Mouse (Mus musculus): ENCODE measurements around the gene Fam229a. TPM values are rescaled to one million over a fixed set of nuclear protein-coding genes. Genes with fewer than 3 reads are reported as not detected.
"Not testable (repeated sequence)": the region's sequence is repeated elsewhere in the genome, so short reads cannot be mapped to it uniquely, and the experiment has no call there.

Fam229a gene
- polyA plus RNA-seq, 1 experiment from 2014 or later, result not detected

DNA sequence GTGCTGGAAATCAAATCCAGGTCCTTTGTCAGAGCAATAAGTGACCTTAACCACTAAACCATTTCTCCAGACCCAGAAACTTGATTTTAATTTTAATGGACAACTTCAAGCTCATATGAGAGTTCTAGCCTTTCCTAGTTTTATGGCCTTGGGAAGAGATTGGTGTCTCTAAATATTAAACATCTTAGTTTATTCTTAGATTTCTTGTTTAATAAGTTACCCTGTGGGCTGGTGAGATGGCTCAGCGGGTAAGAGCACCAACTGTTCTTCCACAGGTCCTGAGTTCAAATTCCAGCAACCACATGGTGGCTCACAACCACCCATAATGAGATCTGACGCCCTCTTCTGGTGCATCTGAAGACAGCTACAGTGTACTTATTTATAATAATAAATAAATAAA, 33.7 kb upstream of the Fam229a start:
- H3K4me3 ChIP-seq (replicated peaks; ENCODE audit: low read depth, low read length); H3K27ac ChIP-seq (replicated peaks; ENCODE audit: low read depth, low read length); H3K27me3 ChIP-seq (ENCODE audit: control insufficient read depth, insufficient read depth, low read length); H3K9me3 ChIP-seq (ENCODE audit: control insufficient read depth, low read length); H3K36me3 ChIP-seq (ENCODE audit: control insufficient read depth, insufficient read depth, low read length); H3K4me2 ChIP-seq (ENCODE audit: low read length); H3K9ac ChIP-seq (replicated peaks; ENCODE audit: low read length); DNase-seq; H3K4me1 ChIP-seq (ENCODE audit: control insufficient read depth, insufficient read depth, low read length); ATAC-seq (ENCODE audit: low FRiP score, low TSS enrichment): not testable (repeated sequence)
- 78% methylated on average over 2 of the region's 2 CpGs for WGBS

DNA sequence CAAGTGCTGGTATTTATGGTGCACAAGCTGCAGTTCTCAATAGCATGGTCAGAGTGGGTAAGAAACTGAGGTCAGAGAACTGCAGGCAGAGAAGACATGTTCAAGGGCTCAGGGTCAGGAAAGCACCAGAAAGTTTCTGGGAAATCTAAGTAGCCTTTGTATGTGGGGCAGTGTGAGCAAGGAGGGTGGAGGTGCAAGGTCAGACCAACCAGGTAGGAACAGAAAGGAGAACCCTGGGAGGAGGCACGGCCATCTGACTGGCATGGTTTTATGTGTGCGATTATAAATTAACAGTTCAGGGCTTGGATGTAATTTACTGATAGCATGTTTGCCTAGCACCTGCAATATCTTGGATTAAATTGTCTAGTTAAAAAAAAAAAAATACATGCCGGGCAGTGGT, 31.3 kb upstream of the Fam229a start:
- DNase-seq, result no peak
- Histone ChIP-seq H3K4me1 (ENCODE audit: control insufficient read depth, insufficient read depth, low read length) (peaks cover 7% of the 10 kb centered on the region), H3K9ac (replicated peaks; ENCODE audit: low read length) (no peak overlapping the region), H3K4me3 (replicated peaks; ENCODE audit: low read depth, low read length) (no peak overlapping the region), H3K36me3 (ENCODE audit: control insufficient read depth, insufficient read depth, low read length) (peaks cover 7% of the 10 kb centered on the region; the same call in 1 of the 2 replicates), H3K4me2 (ENCODE audit: low read length) (no peak overlapping the region), H3K9me3 (ENCODE audit: control insufficient read depth, low read length) (no peaks in the 10 kb centered on the region), H3K27ac (replicated peaks; ENCODE audit: low read depth, low read length) (no peak overlapping the region), H3K27me3 (ENCODE audit: control insufficient read depth, insufficient read depth, low read length) (no peaks in the 10 kb centered on the region)
- WGBS, result 94% methylated on average over 3 of the region's 3 CpGs
- ATAC-seq (ENCODE audit: low FRiP score, low TSS enrichment), result no peak

DNA sequence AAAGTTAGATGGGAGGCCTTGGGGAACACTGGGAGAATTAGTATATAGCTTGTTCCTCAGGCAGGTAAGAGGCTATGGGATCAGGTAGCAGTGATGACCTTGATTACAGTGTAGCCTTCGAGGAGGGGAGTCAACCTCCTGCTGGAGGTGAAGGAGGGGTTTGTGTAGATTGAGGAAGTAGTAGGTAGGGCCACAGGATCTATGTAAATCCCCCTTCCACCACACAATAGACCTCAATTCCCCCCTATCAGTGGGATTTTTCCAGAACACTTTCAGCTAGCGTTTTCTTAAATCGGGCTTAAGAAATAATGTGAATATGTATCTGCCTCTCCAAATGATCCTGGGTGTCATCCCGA, 30.2 kb upstream of the Fam229a start:
- Histone ChIP-seq H3K27me3 (ENCODE audit: control insufficient read depth, insufficient read depth, low read length) (no peaks in the 10 kb centered on the region), H3K4me3 (replicated peaks; ENCODE audit: low read depth, low read length) (peak overlapping the region; percentile 43), H3K9me3 (ENCODE audit: control insufficient read depth, low read length) (no peaks in the 10 kb centered on the region), H3K36me3 (ENCODE audit: control insufficient read depth, insufficient read depth, low read length) (peaks cover 17% of the 10 kb centered on the region), H3K27ac (replicated peaks; ENCODE audit: low read depth, low read length) (peak overlapping the region; percentile 93), H3K4me2 (ENCODE audit: low read length) (peak overlapping the region; percentile 64), H3K9ac (replicated peaks; ENCODE audit: low read length) (peak overlapping the region; percentile 69), H3K4me1 (ENCODE audit: control insufficient read depth, insufficient read depth, low read length) (peaks cover 7% of the 10 kb centered on the region)
- DNase-seq, result no peak
- WGBS, result 0% methylated on average over 4 of the region's 4 CpGs
- peak; percentile 7 for ATAC-seq (ENCODE audit: low FRiP score, low TSS enrichment)

DNA sequence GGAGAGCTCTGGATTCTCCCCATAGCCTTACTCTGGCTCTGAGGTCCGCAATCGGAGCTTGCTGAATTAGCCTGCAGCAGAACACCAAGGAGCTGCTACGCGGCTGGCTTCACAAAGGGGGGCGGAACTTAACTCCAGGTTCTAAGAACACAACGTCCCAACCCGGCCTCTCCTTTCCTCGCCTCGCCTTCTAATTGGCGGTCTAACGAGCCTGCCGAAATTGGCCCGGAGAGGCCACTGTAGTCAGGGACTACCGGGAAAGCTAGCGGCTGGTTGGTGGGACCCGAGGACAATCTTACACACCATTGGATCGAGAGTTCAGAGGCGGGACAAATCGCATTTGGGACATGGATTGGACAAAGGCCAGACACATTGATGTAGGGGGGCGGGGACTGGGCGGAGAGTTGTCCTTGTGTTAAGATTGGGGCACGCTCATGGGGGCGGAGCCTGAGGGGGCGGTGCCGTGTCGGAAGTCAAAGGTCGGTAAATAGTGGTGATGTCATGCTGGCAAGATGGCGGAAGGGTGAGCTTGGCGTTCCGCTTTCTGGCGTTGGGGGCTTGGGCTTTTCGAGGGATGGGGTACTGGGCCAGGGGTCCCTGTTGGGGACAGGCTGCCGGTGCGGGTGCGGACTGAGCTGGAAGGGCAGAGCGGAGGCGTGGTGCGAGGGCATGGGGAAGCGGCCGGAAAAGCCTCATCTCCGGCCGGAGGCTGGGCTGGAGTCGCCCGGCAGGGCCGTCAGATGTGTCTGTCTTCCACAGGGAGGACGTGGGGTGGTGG, 29.6 kb upstream of the Fam229a start, which contains the start of gene Bsdc1:
Gene Bsdc1 (plus strand): TSS at position 399 of the 778 bp plus-strand sequence.
- ATAC-seq (ENCODE audit: low FRiP score, low TSS enrichment) (peak; percentile 98), DNase-seq (peak; percentile 100)
- Histone ChIP-seq H3K27ac (replicated peaks; ENCODE audit: low read depth, low read length) (peak within 1 kb of the TSS; percentile 93), H3K4me2 (ENCODE audit: low read length) (peak within 1 kb of the TSS; percentile 78), H3K27me3 (ENCODE audit: control insufficient read depth, insufficient read depth, low read length) (no peaks in the 10 kb centered on the region), H3K4me3 (replicated peaks; ENCODE audit: low read depth, low read length) (peak within 1 kb of the TSS; percentile 94), H3K36me3 (ENCODE audit: control insufficient read depth, insufficient read depth, low read length) (peaks cover 23% of the 10 kb centered on the region), H3K9me3 (ENCODE audit: control insufficient read depth, low read length) (no peaks in the 10 kb centered on the region), H3K4me1 (ENCODE audit: control insufficient read depth, insufficient read depth, low read length) (peaks cover 7% of the 10 kb centered on the region), H3K9ac (replicated peaks; ENCODE audit: low read length) (peak within 1 kb of the TSS; percentile 74)
- under 1% methylated on average over 46 of the region's 46 CpGs for WGBS

DNA sequence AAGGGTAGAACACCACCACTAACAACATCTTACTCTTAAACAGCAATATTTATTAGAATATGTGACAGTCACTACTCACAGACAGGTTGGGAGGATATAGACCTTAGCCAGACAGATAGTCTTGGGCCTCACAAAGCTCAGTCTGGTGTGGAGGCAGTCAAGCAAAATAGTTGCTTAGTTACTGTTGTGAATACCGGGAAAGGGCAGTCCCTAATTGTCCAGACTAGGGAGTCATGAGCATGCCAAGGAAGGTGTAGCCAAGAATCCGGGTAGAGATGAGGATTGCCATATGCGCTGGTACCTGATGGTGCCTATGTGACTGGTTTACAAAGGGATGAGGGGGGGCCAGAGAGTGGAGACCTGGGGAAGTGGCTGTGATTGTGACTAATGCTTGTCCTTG, 28.9 kb upstream of the Fam229a start:
- WGBS, result 43% methylated on average over 3 of the region's 3 CpGs
- H3K9me3 ChIP-seq (ENCODE audit: control insufficient read depth, low read length), result no peaks in the 10 kb centered on the region

DNA sequence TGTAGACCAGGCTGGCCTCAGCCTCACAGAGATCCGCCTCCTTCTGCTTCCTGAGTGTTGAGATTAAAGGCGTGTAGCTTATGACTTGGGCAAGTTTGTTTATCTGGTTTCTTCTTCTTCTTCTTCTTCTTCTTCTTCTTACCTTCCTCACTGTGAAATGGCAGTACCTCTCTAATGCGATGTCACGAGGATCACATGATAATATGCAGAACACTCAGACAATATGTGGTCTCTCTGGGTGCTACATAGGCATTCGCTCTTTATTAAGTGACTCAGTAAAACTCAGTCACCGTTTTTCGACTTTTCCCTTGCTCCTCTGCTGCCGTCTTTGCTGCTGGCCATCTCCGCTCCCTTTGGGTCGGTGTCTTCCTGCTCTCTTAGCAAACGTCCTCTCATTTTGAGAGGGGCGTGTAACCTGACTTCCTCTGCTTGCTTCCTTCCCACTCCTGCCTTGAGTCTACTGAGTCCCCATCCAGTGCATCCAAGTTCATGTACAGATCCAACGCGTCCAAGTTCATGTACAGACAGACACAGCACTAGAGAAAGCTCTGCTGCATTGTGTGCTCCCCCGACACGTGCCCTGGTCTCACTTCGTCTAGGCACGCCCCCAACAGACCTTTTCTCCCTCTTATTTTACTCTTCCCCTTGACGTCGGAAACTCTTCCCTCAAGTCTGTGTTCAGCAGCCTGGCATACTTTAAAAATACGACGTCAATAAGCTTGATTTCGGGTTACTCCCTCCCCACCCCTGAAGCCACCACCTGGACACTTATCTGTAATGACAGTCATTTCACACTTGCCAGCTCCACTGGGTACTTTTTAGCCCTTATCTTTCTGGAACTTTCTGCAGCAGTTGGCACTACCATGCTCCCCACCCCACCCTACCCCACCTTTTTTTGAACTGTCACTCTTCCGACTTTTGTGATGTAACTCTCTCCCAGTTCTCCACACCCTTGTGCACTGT, 27.6 kb upstream of the Fam229a start:
- H3K27ac ChIP-seq (replicated peaks; ENCODE audit: low read depth, low read length), result no peak overlapping the region
- 87% methylated on average over 24 of the region's 24 CpGs for WGBS
- H3K4me1 ChIP-seq (ENCODE audit: control insufficient read depth, insufficient read depth, low read length), result peaks cover 7% of the 10 kb centered on the region
- ATAC-seq (ENCODE audit: low FRiP score, low TSS enrichment) (no peak), DNase-seq (no peak)
- peaks cover 43% of the 10 kb centered on the region for H3K36me3 ChIP-seq (ENCODE audit: control insufficient read depth, insufficient read depth, low read length)
- no peak overlapping the region for H3K4me3 ChIP-seq (replicated peaks; ENCODE audit: low read depth, low read length)
- H3K9me3 ChIP-seq (ENCODE audit: control insufficient read depth, low read length), result no peaks in the 10 kb centered on the region
- H3K9ac ChIP-seq (replicated peaks; ENCODE audit: low read length), result no peak overlapping the region
- no peak overlapping the region for H3K4me2 ChIP-seq (ENCODE audit: low read length)
- no peaks in the 10 kb centered on the region for H3K27me3 ChIP-seq (ENCODE audit: control insufficient read depth, insufficient read depth, low read length)

More for the DNA sequence above, 28.9 kb upstream of the Fam229a start:
- DNase-seq (no peak), ATAC-seq (ENCODE audit: low FRiP score, low TSS enrichment) (no peak)
- H3K27ac ChIP-seq (replicated peaks; ENCODE audit: low read depth, low read length), result peak overlapping the region; percentile 77; the same call in 1 of the 2 replicates
- H3K4me3 ChIP-seq (replicated peaks; ENCODE audit: low read depth, low read length), result peak overlapping the region; percentile 94
- H3K4me2 ChIP-seq (ENCODE audit: low read length), result peak overlapping the region; percentile 78
- H3K4me1 ChIP-seq (ENCODE audit: control insufficient read depth, insufficient read depth, low read length), result peaks cover 7% of the 10 kb centered on the region
- peak overlapping the region; percentile 74 for H3K9ac ChIP-seq (replicated peaks; ENCODE audit: low read length)
- no peaks in the 10 kb centered on the region for H3K27me3 ChIP-seq (ENCODE audit: control insufficient read depth, insufficient read depth, low read length)
- peaks cover 30% of the 10 kb centered on the region for H3K36me3 ChIP-seq (ENCODE audit: control insufficient read depth, insufficient read depth, low read length)

DNA sequence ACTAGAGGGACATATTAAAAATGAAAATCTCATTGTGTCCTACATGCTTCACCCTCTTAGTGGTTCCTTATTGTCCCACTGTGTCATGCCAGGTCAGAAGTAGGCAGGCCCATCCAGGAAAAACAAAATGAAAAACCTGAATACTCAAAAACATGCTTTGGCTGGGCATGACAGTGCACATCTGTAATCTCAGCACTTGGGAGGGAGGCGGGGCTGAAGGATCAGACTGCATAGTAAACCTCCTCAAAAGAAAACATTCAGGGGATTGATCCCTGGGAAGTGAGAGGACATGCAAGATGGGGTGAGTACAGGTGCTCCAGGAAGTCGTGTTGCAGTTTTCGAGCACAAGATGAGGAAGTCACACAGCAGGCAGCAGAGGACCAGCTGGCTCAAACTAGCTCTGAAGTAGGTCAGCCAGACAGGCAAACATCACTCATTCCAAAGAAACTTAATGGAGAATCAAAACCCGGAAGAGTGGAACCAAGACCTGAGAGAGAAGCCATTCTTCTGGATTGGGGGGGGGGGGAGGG, 26.6 kb upstream of the Fam229a start:
- Histone ChIP-seq H3K4me2 (ENCODE audit: low read length) (no peak overlapping the region), H3K4me3 (replicated peaks; ENCODE audit: low read depth, low read length) (no peak overlapping the region), H3K9ac (replicated peaks; ENCODE audit: low read length) (no peak overlapping the region), H3K27me3 (ENCODE audit: control insufficient read depth, insufficient read depth, low read length) (no peaks in the 10 kb centered on the region), H3K9me3 (ENCODE audit: control insufficient read depth, low read length) (no peaks in the 10 kb centered on the region), H3K36me3 (ENCODE audit: control insufficient read depth, insufficient read depth, low read length) (peaks cover 53% of the 10 kb centered on the region), H3K27ac (replicated peaks; ENCODE audit: low read depth, low read length) (no peak overlapping the region), H3K4me1 (ENCODE audit: control insufficient read depth, insufficient read depth, low read length) (peaks cover 7% of the 10 kb centered on the region)
- no peak for DNase-seq
- 86% methylated on average over 4 of the region's 4 CpGs for WGBS
- ATAC-seq (ENCODE audit: low FRiP score, low TSS enrichment), result no peak

DNA sequence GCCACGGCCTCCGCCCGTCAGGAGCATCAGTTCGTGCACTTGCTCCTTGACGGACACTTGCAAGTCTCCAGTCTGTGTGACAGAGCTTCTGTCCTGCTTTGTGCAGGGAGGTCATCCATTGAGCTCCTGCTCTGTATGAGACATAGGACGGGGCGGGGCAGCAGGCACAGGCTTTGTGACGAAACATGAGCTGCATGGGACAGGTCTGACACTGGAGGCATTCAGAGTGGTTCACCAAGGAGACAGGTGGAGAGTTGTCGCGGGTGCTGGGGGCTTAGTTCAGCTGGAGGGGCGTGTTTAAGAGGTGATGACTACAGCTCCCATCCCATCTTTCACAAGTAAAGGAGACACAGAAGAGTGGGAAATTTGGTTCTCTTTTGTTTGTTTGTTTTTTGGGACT, 14.9 kb upstream of the Fam229a start:
- Histone ChIP-seq H3K4me1 (ENCODE audit: control insufficient read depth, insufficient read depth, low read length) (no peaks in the 10 kb centered on the region), H3K4me2 (ENCODE audit: low read length) (no peak overlapping the region), H3K27me3 (ENCODE audit: control insufficient read depth, insufficient read depth, low read length) (no peaks in the 10 kb centered on the region), H3K36me3 (ENCODE audit: control insufficient read depth, insufficient read depth, low read length) (peaks cover 88% of the 10 kb centered on the region), H3K9me3 (ENCODE audit: control insufficient read depth, low read length) (no peaks in the 10 kb centered on the region), H3K9ac (replicated peaks; ENCODE audit: low read length) (no peak overlapping the region), H3K4me3 (replicated peaks; ENCODE audit: low read depth, low read length) (no peak overlapping the region), H3K27ac (replicated peaks; ENCODE audit: low read depth, low read length) (no peak overlapping the region)
- ATAC-seq (ENCODE audit: low FRiP score, low TSS enrichment) (no peak), DNase-seq (no peak)
- WGBS, result 92% methylated on average over 11 of the region's 11 CpGs
